Mouse (Mus musculus) MEL-GATA-1-ER (cell line): Measurements from ENCODE around the gene Mrps27.

Experiments
- DNase-seq: peaks from one replicate; pipeline ENCODE4 v3.0.0-alpha.2; 2012; ENCODE audit warnings: low read depth; ENCODE audit errors: extremely low read depth

Mrps27 gene

GRCm38 (mm10) chr13:99351186-99351585 lies 6.6 kb downstream of the Mrps27 start:
- no peak for DNase-seq

GRCm38 (mm10) chr13:99351596-99351995 lies 7.0 kb downstream of the Mrps27 start:
- no peak for DNase-seq

GRCm38 (mm10) chr13:99352758-99353489 lies 8.3 kb downstream of the Mrps27 start:
- no peak for DNase-seq

GRCm38 (mm10) chr13:99353490-99353851 lies 8.9 kb downstream of the Mrps27 start:
- DNase-seq = no peak

- DNase-seq = no peak
Measured at GRCm38 (mm10) chr13:99355072-99355471, 10.5 kb downstream of the Mrps27 start.

GRCm38 (mm10) chr13:99355861-99356260 lies 11.3 kb downstream of the Mrps27 start:
- DNase-seq = no peak

- no peak for DNase-seq
Measured at GRCm38 (mm10) chr13:99356428-99357265, 12.1 kb downstream of the Mrps27 start.

GRCm38 (mm10) chr13:99358921-99359320 lies 14.3 kb downstream of the Mrps27 start:
- DNase-seq = no peak

- DNase-seq = no peak
Measured at GRCm38 (mm10) chr13:99363866-99364265, 19.3 kb downstream of the Mrps27 start.

GRCm38 (mm10) chr13:99366422-99367175 lies 22.0 kb downstream of the Mrps27 start:
- no peak for DNase-seq

- DNase-seq = no peak
Measured at GRCm38 (mm10) chr13:99367554-99368174, 23.1 kb downstream of the Mrps27 start.

GRCm38 (mm10) chr13:99369103-99369502 lies 24.5 kb downstream of the Mrps27 start:
- DNase-seq = no peak

- DNase-seq = no peak
Measured at GRCm38 (mm10) chr13:99371285-99371684, 26.7 kb downstream of the Mrps27 start.

GRCm38 (mm10) chr13:99373684-99374083 lies 29.1 kb downstream of the Mrps27 start:
- DNase-seq = no peak

- no peak for DNase-seq
Measured at GRCm38 (mm10) chr13:99374191-99374590, 29.6 kb downstream of the Mrps27 start.

GRCm38 (mm10) chr13:99375550-99375949 lies 31.0 kb downstream of the Mrps27 start:
- DNase-seq = peak; percentile 26

- no peak for DNase-seq
Measured at GRCm38 (mm10) chr13:99377055-99377454, 32.5 kb downstream of the Mrps27 start.

- DNase-seq = no peak
Measured at GRCm38 (mm10) chr13:99378223-99378622, 33.6 kb downstream of the Mrps27 start.

GRCm38 (mm10) chr13:99382373-99382772 lies 37.8 kb downstream of the Mrps27 start:
- DNase-seq = peak; percentile 13

GRCm38 (mm10) chr13:99384555-99385203 lies 40.1 kb downstream of the Mrps27 start:
- DNase-seq = no peak

GRCm38 (mm10) chr13:99385911-99386310 lies 41.3 kb downstream of the Mrps27 start:
- DNase-seq = no peak
